Mouse (Mus musculus): ENCODE measurements around the gene Ccdc93. TPM values are rescaled to one million over a fixed set of nuclear protein-coding genes. Genes with fewer than 3 reads are reported as not detected.
A peak's percentile ranks its signal among the peaks of the same experiment; 100 is the strongest.

Ccdc93 gene
- polyA plus RNA-seq, 1 experiment: 5.2 TPM

- H3K27ac ChIP-seq (ENCODE audit: control insufficient read depth, insufficient read depth, low read depth, low read length): no peak overlapping the region
- H3K4me1 ChIP-seq (ENCODE audit: control insufficient read depth, insufficient read depth, low read length): no peaks in the 10 kb centered on the region
- H3K27me3 ChIP-seq (ENCODE audit: control insufficient read depth, insufficient read depth, low read length): no peaks in the 10 kb centered on the region
- TF ChIP-seq CTCF (IDR thresholded peaks at IDR 0.05; ENCODE audit: control insufficient read depth, insufficient read depth, insufficient replicate concordance, low read depth, low read length) (no peak), POLR2A (IDR thresholded peaks at IDR 0.05; ENCODE audit: control insufficient read depth, low read depth, low read length) (no peak)
- no peak overlapping the region for H3K4me3 ChIP-seq (ENCODE audit: control insufficient read depth, low read depth, low read length)
- H3K36me3 ChIP-seq (ENCODE audit: control insufficient read depth, insufficient read depth, low read length): no peaks in the 10 kb centered on the region; the same call in 1 of the 2 replicates
These were observed 52.2 kb downstream of the Ccdc93 start for GRCm38 (mm10) chr1:121483091-121483490.

- no peaks in the 10 kb centered on the region; the same call in 1 of the 2 replicates for H3K36me3 ChIP-seq (ENCODE audit: control insufficient read depth, insufficient read depth, low read length)
- H3K4me1 ChIP-seq (ENCODE audit: control insufficient read depth, insufficient read depth, low read length): no peaks in the 10 kb centered on the region
- peak overlapping the region; percentile 60 for H3K4me3 ChIP-seq (ENCODE audit: control insufficient read depth, low read depth, low read length)
- TF ChIP-seq CTCF (IDR thresholded peaks at IDR 0.05; ENCODE audit: control insufficient read depth, insufficient read depth, insufficient replicate concordance, low read depth, low read length) (no peak), POLR2A (IDR thresholded peaks at IDR 0.05; ENCODE audit: control insufficient read depth, low read depth, low read length) (peak; percentile 53; the same call in 1 of the 2 replicates)
- no peaks in the 10 kb centered on the region for H3K27me3 ChIP-seq (ENCODE audit: control insufficient read depth, insufficient read depth, low read length)
- H3K27ac ChIP-seq (ENCODE audit: control insufficient read depth, insufficient read depth, low read depth, low read length): no peak overlapping the region
These were observed 56.0 kb downstream of the Ccdc93 start for GRCm38 (mm10) chr1:121486803-121487202.

- TF ChIP-seq CTCF (IDR thresholded peaks at IDR 0.05; ENCODE audit: control insufficient read depth, insufficient read depth, insufficient replicate concordance, low read depth, low read length): peak; percentile 25; the same call in 1 of the 2 replicates
- no peak for TF ChIP-seq POLR2A (IDR thresholded peaks at IDR 0.05; ENCODE audit: control insufficient read depth, low read depth, low read length)
- no peak overlapping the region for H3K27ac ChIP-seq (ENCODE audit: control insufficient read depth, insufficient read depth, low read depth, low read length)
- no peaks in the 10 kb centered on the region for H3K27me3 ChIP-seq (ENCODE audit: control insufficient read depth, insufficient read depth, low read length)
- no peaks in the 10 kb centered on the region for H3K4me1 ChIP-seq (ENCODE audit: control insufficient read depth, insufficient read depth, low read length)
- H3K36me3 ChIP-seq (ENCODE audit: control insufficient read depth, insufficient read depth, low read length): no peaks in the 10 kb centered on the region
- no peak overlapping the region for H3K4me3 ChIP-seq (ENCODE audit: control insufficient read depth, low read depth, low read length)
These were observed 59.4 kb downstream of the Ccdc93 start for GRCm38 (mm10) chr1:121490241-121490640.

- Histone ChIP-seq H3K4me3 (ENCODE audit: control insufficient read depth, low read depth, low read length) (no peak overlapping the region), H3K27me3 (ENCODE audit: control insufficient read depth, insufficient read depth, low read length) (no peaks in the 10 kb centered on the region), H3K36me3 (ENCODE audit: control insufficient read depth, insufficient read depth, low read length) (no peaks in the 10 kb centered on the region), H3K27ac (ENCODE audit: control insufficient read depth, insufficient read depth, low read depth, low read length) (no peak overlapping the region), H3K4me1 (ENCODE audit: control insufficient read depth, insufficient read depth, low read length) (no peaks in the 10 kb centered on the region)
- TF ChIP-seq CTCF (IDR thresholded peaks at IDR 0.05; ENCODE audit: control insufficient read depth, insufficient read depth, insufficient replicate concordance, low read depth, low read length) (no peak), POLR2A (IDR thresholded peaks at IDR 0.05; ENCODE audit: control insufficient read depth, low read depth, low read length) (no peak)
These were observed 66.2 kb downstream of the Ccdc93 start for GRCm38 (mm10) chr1:121497093-121497492.

GRCm38 (mm10) chr1:121508729-121509128 lies 77.9 kb downstream of the Ccdc93 start:
- Histone ChIP-seq H3K27ac (ENCODE audit: control insufficient read depth, insufficient read depth, low read depth, low read length) (no peak overlapping the region), H3K4me3 (ENCODE audit: control insufficient read depth, low read depth, low read length) (no peak overlapping the region), H3K36me3 (ENCODE audit: control insufficient read depth, insufficient read depth, low read length) (no peaks in the 10 kb centered on the region), H3K4me1 (ENCODE audit: control insufficient read depth, insufficient read depth, low read length) (no peaks in the 10 kb centered on the region), H3K27me3 (ENCODE audit: control insufficient read depth, insufficient read depth, low read length) (no peaks in the 10 kb centered on the region)
- no peak for TF ChIP-seq POLR2A (IDR thresholded peaks at IDR 0.05; ENCODE audit: control insufficient read depth, low read depth, low read length)
- no peak for TF ChIP-seq CTCF (IDR thresholded peaks at IDR 0.05; ENCODE audit: control insufficient read depth, insufficient read depth, insufficient replicate concordance, low read depth, low read length)

- Histone ChIP-seq H3K27ac (ENCODE audit: control insufficient read depth, insufficient read depth, low read depth, low read length) (no peak overlapping the region), H3K4me1 (ENCODE audit: control insufficient read depth, insufficient read depth, low read length) (no peaks in the 10 kb centered on the region), H3K27me3 (ENCODE audit: control insufficient read depth, insufficient read depth, low read length) (no peaks in the 10 kb centered on the region), H3K36me3 (ENCODE audit: control insufficient read depth, insufficient read depth, low read length) (no peaks in the 10 kb centered on the region), H3K4me3 (ENCODE audit: control insufficient read depth, low read depth, low read length) (no peak overlapping the region)
- TF ChIP-seq POLR2A (IDR thresholded peaks at IDR 0.05; ENCODE audit: control insufficient read depth, low read depth, low read length): no peak
- TF ChIP-seq CTCF (IDR thresholded peaks at IDR 0.05; ENCODE audit: control insufficient read depth, insufficient read depth, insufficient replicate concordance, low read depth, low read length): no peak
These were observed 79.7 kb downstream of the Ccdc93 start for GRCm38 (mm10) chr1:121510420-121511140.

GRCm38 (mm10) chr1:121511186-121511585 lies 80.3 kb downstream of the Ccdc93 start:
- no peak overlapping the region for H3K4me3 ChIP-seq (ENCODE audit: control insufficient read depth, low read depth, low read length)
- H3K27me3 ChIP-seq (ENCODE audit: control insufficient read depth, insufficient read depth, low read length): no peaks in the 10 kb centered on the region
- no peak for TF ChIP-seq POLR2A (IDR thresholded peaks at IDR 0.05; ENCODE audit: control insufficient read depth, low read depth, low read length)
- TF ChIP-seq CTCF (IDR thresholded peaks at IDR 0.05; ENCODE audit: control insufficient read depth, insufficient read depth, insufficient replicate concordance, low read depth, low read length): no peak
- no peaks in the 10 kb centered on the region for H3K36me3 ChIP-seq (ENCODE audit: control insufficient read depth, insufficient read depth, low read length)
- no peaks in the 10 kb centered on the region for H3K4me1 ChIP-seq (ENCODE audit: control insufficient read depth, insufficient read depth, low read length)
- no peak overlapping the region for H3K27ac ChIP-seq (ENCODE audit: control insufficient read depth, insufficient read depth, low read depth, low read length)

Data from testis, adult 2 months (tissue).